Mouse (Mus musculus) limb, embryonic 14.5 days (tissue): Measurements from ENCODE around the gene C77080. TPM values are rescaled to one million over a fixed set of nuclear protein-coding genes. Genes with fewer than 3 reads are reported as not detected.
A peak's percentile ranks its signal among the peaks of the same experiment; 100 is the strongest.

ENCODE experiments used
- ATAC-seq: fragments of 200-750 bp; cut with Nextera tagmentation; 2 replicates; pipeline ENCODE4 v1.8.0; 2017; ENCODE audit warnings: low read depth, moderate number of reproducible peaks, moderate TSS enrichment; ENCODE audit not compliant: low FRiP score
- DNase-seq: peaks from one replicate; pipeline ENCODE4 v3.0.0-alpha.2; 2015; ENCODE audit warnings: low spot score
- H3K27ac ChIP-seq: fragments of 300-500 bp; sonication (generic); replicated peaks from 2 replicates; pipeline ENCODE4 v1.5.1; 2014; ENCODE audit warnings: low read depth, mild to moderate bottlenecking, low read length, moderate library complexity, mixed read lengths
- H3K27me3 ChIP-seq: fragments of 300-500 bp; sonication (generic); 2 replicates; pipeline ENCODE4 v1.6.1; 2014; ENCODE audit warnings: low read length, mixed read lengths; ENCODE audit not compliant: control insufficient read depth, insufficient read depth
- H3K36me3 ChIP-seq: fragments of 300-500 bp; sonication (generic); 2 replicates; pipeline ENCODE4 v1.6.1; 2014; ENCODE audit warnings: mild to moderate bottlenecking, low read length, moderate library complexity, mixed read lengths; ENCODE audit not compliant: control insufficient read depth, insufficient read depth
- H3K4me1 ChIP-seq: fragments of 300-500 bp; sonication (generic); 2 replicates; pipeline ENCODE4 v1.6.1; 2014; ENCODE audit warnings: antibody characterized with exemption, low read length, mixed read lengths; ENCODE audit not compliant: control insufficient read depth, insufficient read depth
- H3K4me2 ChIP-seq: fragments of 300-500 bp; sonication (generic); replicated peaks from 2 replicates; pipeline ENCODE4 v1.6.1; 2014; ENCODE audit warnings: low read depth, mild to moderate bottlenecking, low read length, moderate library complexity; ENCODE audit not compliant: severe bottlenecking
- H3K4me3 ChIP-seq: fragments of 300-500 bp; sonication (generic); replicated peaks from 2 replicates; pipeline ENCODE4 v1.5.1; 2014; ENCODE audit warnings: low read length
- H3K9ac ChIP-seq: fragments of 300-500 bp; sonication (generic); 2 replicates; pipeline ENCODE4 v1.6.1; 2014; ENCODE audit warnings: mild to moderate bottlenecking, low read depth, low read length, moderate library complexity; ENCODE audit not compliant: severe bottlenecking
- H3K9me3 ChIP-seq: fragments of 300-500 bp; sonication (generic); 2 replicates; pipeline ENCODE4 v1.6.1; 2016; ENCODE audit warnings: low read length; ENCODE audit not compliant: control insufficient read depth
- POLR2A ChIP-seq: fragments of 200-500 bp; IDR thresholded peaks from 2 replicates; pipeline ENCODE4 v1.8.0; 2012; ENCODE audit warnings: inconsistent platforms, mild to moderate bottlenecking, moderate library complexity, borderline replicate concordance; ENCODE audit not compliant: insufficient read depth, insufficient read length; ENCODE audit errors: extremely low read depth
- WGBS: fragments of 180-500 bp; shearing (Covaris S2); extraction: QIAGEN DNeasy Blood & Tissue Kit; methylation state at CpG from one replicate; pipeline ENCODE4 v1.1.7; 2014; 5-methylcytosine and 5-hydroxymethylcytosine counted together
- polyA plus RNA-seq, 2 experiments: library from polyadenylated mRNA; depleted of rRNA in 1 of 2; stranded (reverse) in 1 of 2; unstranded in 1 of 2; fragments of >200 nt; fragmentation: Nextera tagmentation in 1 of 2; extraction: Ambion mirVana in 1 of 2; gene quantifications; 2 replicates each; pipeline versions ENCODE4 v1.2.1 to v1.2.3; 2012 to 2014

Gene C77080
- polyA plus RNA-seq, 2 experiments = 7.6 to 17.1 TPM

- Histone ChIP-seq H3K4me3 (no peak overlapping the region), H3K36me3 (peaks cover 78% of the 10 kb centered on the region), H3K4me1 (peaks cover 43% of the 10 kb centered on the region), H3K27ac (no peak overlapping the region), H3K27me3 (no peaks in the 10 kb centered on the region), H3K9me3 (no peaks in the 10 kb centered on the region), H3K4me2 (no peak overlapping the region), H3K9ac (peak overlapping the region; percentile 17; the same call in 1 of the 2 replicates)
- no peak for TF ChIP-seq POLR2A
- ATAC-seq (no peak), DNase-seq (no peak)
- WGBS = 71% methylated on average over 31 of the region's 31 CpGs
These were observed 38.9 kb downstream of the C77080 start for GRCm38 (mm10) chr4:129222019-129222925.

- Histone ChIP-seq H3K9me3 (no peaks in the 10 kb centered on the region), H3K36me3 (peaks cover 87% of the 10 kb centered on the region), H3K27ac (no peak overlapping the region), H3K27me3 (no peaks in the 10 kb centered on the region), H3K4me1 (peaks cover 34% of the 10 kb centered on the region), H3K4me2 (no peak overlapping the region), H3K9ac (no peak overlapping the region), H3K4me3 (no peak overlapping the region)
- 83% methylated on average over 23 of the region's 23 CpGs for WGBS
- no peak for ATAC-seq
- DNase-seq = no peak
- no peak for TF ChIP-seq POLR2A
These were observed 39.9 kb downstream of the C77080 start for GRCm38 (mm10) chr4:129221097-129222010.

- Histone ChIP-seq H3K36me3 (peaks cover 92% of the 10 kb centered on the region), H3K9me3 (no peaks in the 10 kb centered on the region), H3K9ac (no peak overlapping the region), H3K27me3 (no peaks in the 10 kb centered on the region), H3K4me2 (no peak overlapping the region), H3K4me3 (no peak overlapping the region), H3K4me1 (peaks cover 26% of the 10 kb centered on the region), H3K27ac (no peak overlapping the region)
- ATAC-seq (no peak), DNase-seq (no peak)
- 78% methylated on average over 7 of the region's 7 CpGs for WGBS
- no peak for TF ChIP-seq POLR2A
These were observed 40.7 kb downstream of the C77080 start for GRCm38 (mm10) chr4:129220376-129221089.

- Histone ChIP-seq H3K4me2 (no peak overlapping the region), H3K9me3 (no peaks in the 10 kb centered on the region), H3K27me3 (no peaks in the 10 kb centered on the region), H3K4me3 (no peak overlapping the region), H3K4me1 (peaks cover 25% of the 10 kb centered on the region), H3K27ac (peak overlapping the region; percentile 61), H3K36me3 (peaks cover 95% of the 10 kb centered on the region), H3K9ac (no peak overlapping the region)
- DNase-seq = no peak
- TF ChIP-seq POLR2A = no peak
- WGBS = 61% methylated on average over 10 of the region's 10 CpGs
- ATAC-seq = no peak
These were observed 42.0 kb downstream of the C77080 start for GRCm38 (mm10) chr4:129219198-129219597.
